Mouse (Mus musculus) olfactory bulb, adult 2 months (tissue): ENCODE data around the gene Prpf6. TPM values are rescaled to one million over a fixed set of nuclear protein-coding genes. Genes with fewer than 3 reads are reported as not detected.
A peak's percentile ranks its signal among the peaks of the same experiment; 100 is the strongest.

Experiments used
- H3K27ac ChIP-seq: fragments of 200-500 bp; 2 replicates; pipeline ENCODE4 v1.5.1; 2012; ENCODE audit warnings: low read depth, low read length; ENCODE audit not compliant: insufficient read depth
- H3K4me1 ChIP-seq: fragments of 200-500 bp; 2 replicates; pipeline ENCODE4 v1.6.1; 2012; ENCODE audit warnings: low read length; ENCODE audit not compliant: control insufficient read depth, insufficient read depth
- H3K4me3 ChIP-seq: fragments of 200-500 bp; 2 replicates; pipeline ENCODE4 v1.5.1; 2012; ENCODE audit warnings: mild to moderate bottlenecking, low read depth, low read length, moderate library complexity; ENCODE audit not compliant: insufficient read depth
- CTCF ChIP-seq: fragments of 200-500 bp; IDR thresholded peaks from 2 replicates; pipeline ENCODE4 v1.5.1; 2012; ENCODE audit warnings: low read depth, mild to moderate bottlenecking, low read length, moderate library complexity; ENCODE audit not compliant: insufficient read depth
- POLR2A ChIP-seq: fragments of 200-500 bp; IDR thresholded peaks from 2 replicates; pipeline ENCODE4 v1.6.1; 2012; ENCODE audit warnings: mild to moderate bottlenecking, low read depth, low read length, moderate library complexity; ENCODE audit not compliant: insufficient read depth
- WGBS: fragments of 180-500 bp; shearing (Covaris S2); methylation state at CpG from one replicate; pipeline ENCODE4 v1.1.7; 2018; 5-methylcytosine and 5-hydroxymethylcytosine counted together
- polyA plus RNA-seq: library from polyadenylated mRNA; stranded (reverse); fragments of >200 nt; gene quantifications from 2 replicates; pipeline ENCODE4 v1.2.4, GENCODE M21; 2012; ENCODE audit warnings: low replicate concordance; ENCODE audit not compliant: missing spikeins, insufficient read depth, insufficient read length

The Prpf6 gene
- polyA plus RNA-seq, 1 experiment: not detected

DNA sequence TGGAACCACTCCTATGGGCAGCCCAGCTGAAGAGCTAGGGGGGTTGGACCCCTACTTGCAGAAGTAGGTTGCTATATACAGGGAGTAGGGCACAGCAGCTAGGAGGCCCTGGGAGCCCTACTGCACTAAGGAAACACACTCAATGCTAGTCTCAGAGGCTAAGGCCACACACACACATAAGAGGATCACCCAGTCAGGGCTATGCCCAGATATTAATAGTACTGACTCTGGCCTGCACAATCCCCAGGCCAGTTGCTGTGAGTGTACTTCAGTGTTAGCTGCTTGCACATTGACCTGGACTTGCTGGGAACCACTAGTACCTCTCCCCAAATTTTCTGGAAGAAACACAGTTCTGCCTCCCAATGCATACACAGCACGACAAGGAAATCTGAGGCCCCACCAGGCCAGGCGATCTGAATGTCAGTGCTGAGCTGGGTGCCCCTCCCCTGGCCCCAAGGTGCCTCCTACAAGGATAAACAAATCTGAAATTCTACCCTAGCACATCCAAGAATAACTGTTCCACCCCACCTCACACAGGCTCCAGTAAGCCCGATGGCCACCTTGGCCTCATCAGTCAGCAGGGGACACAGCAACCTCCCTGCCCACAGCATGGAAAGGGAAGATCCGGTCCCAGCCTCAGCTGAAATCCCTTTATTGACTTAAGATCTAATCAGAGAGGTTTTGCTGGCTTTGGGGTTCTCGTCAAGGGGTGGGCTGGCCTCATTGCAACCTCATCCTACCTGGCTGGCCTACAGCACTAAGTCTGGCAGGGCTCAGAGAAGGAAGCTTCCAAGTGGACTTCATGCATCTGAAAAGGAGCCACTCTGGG is 12.7 kb upstream of the Prpf6 start:
- H3K27ac ChIP-seq: no peak overlapping the region
- peaks cover 23% of the 10 kb centered on the region for H3K4me1 ChIP-seq
- TF ChIP-seq CTCF: no peak
- no peak for TF ChIP-seq POLR2A
- no peak overlapping the region for H3K4me3 ChIP-seq
- WGBS: 74% methylated on average over 5 of the region's 5 CpGs

GRCm38 (mm10) chr2:181579681-181580080 is 12.0 kb upstream of the Prpf6 start:
- Histone ChIP-seq H3K4me3 (no peak overlapping the region), H3K4me1 (peaks cover 23% of the 10 kb centered on the region), H3K27ac (no peak overlapping the region)
- WGBS: 86% methylated on average over 1 of the region's 1 CpGs
- no peak for TF ChIP-seq CTCF

DNA sequence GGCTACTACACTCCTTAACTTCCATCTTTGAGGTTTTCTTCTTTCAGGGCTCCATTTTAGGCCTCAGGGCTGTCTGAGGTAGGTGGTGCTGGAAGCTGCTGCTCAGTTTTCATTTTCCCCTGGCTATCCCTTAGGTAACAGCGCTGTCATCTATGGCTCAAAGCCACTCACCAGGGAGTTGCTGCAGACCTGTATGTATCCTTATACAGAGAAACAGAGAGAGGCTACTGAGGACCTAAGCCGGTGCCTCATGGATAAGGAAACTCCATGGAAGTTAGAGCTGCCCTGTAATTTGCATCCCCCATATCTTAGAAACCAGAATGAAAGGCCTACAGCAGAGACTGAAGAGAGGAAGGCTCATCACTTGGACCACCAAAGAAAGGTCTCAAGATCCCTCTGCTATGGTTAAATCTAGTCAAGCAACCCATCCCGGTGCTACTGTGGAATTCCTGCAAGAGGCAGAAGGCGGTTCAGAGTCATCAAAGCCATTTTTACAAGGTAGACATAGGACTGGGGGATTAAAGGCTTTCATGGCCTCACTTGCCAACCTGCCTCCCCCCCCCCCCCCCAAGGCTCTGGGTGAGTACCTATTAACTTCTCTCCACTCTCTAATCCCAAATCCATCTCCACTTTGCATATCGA is 11.4 kb upstream of the Prpf6 start:
- Histone ChIP-seq H3K27ac (no peak overlapping the region), H3K4me1 (peaks cover 23% of the 10 kb centered on the region), H3K4me3 (peak overlapping the region; percentile 81)
- 75% methylated on average over 5 of the region's 5 CpGs for WGBS
- TF ChIP-seq CTCF: no peak
- no peak for TF ChIP-seq POLR2A

GRCm38 (mm10) chr2:181581016-181581401 is 10.7 kb upstream of the Prpf6 start:
- 0% methylated on average over 11 of the region's 11 CpGs for WGBS
- TF ChIP-seq CTCF: peak; percentile 81
- TF ChIP-seq POLR2A: peak; percentile 35
- peak overlapping the region; percentile 81 for H3K4me3 ChIP-seq
- peak overlapping the region; percentile 91 for H3K27ac ChIP-seq
- H3K4me1 ChIP-seq: peaks cover 23% of the 10 kb centered on the region

- TF ChIP-seq CTCF (no peak; the same call in 1 of the 2 replicates), POLR2A (peak; percentile 43; the same call in 1 of the 2 replicates)
- Histone ChIP-seq H3K4me3 (peak overlapping the region; percentile 81), H3K27ac (peak overlapping the region; percentile 91), H3K4me1 (peaks cover 23% of the 10 kb centered on the region)
- WGBS: under 1% methylated on average over 49 of the region's 49 CpGs
Observed at GRCm38 (mm10) chr2:181581402-181582120, 10.1 kb upstream of the Prpf6 start.

- H3K27ac ChIP-seq: no peak overlapping the region
- TF ChIP-seq POLR2A: no peak
- TF ChIP-seq CTCF: no peak
- H3K4me3 ChIP-seq: no peak overlapping the region
- peaks cover 20% of the 10 kb centered on the region for H3K4me1 ChIP-seq
- WGBS: 83% methylated on average over 2 of the region's 2 CpGs
Observed at GRCm38 (mm10) chr2:181582358-181582757, 9.3 kb upstream of the Prpf6 start.

GRCm38 (mm10) chr2:181582939-181583338 is 8.7 kb upstream of the Prpf6 start:
- TF ChIP-seq POLR2A (no peak), CTCF (no peak)
- Histone ChIP-seq H3K27ac (no peak overlapping the region), H3K4me3 (no peak overlapping the region), H3K4me1 (peaks cover 17% of the 10 kb centered on the region)
- 82% methylated on average over 1 of the region's 1 CpGs for WGBS

- Histone ChIP-seq H3K4me1 (peaks cover 10% of the 10 kb centered on the region), H3K4me3 (no peak overlapping the region), H3K27ac (no peak overlapping the region)
- WGBS: 83% methylated on average over 3 of the region's 3 CpGs
- TF ChIP-seq POLR2A (no peak), CTCF (no peak)
Observed at GRCm38 (mm10) chr2:181583460-181584257, 8.0 kb upstream of the Prpf6 start.
